Mouse (Mus musculus) bone marrow, adult 2 months (tissue): ENCODE measurements around the gene Adprhl2. TPM values are rescaled to one million over a fixed set of nuclear protein-coding genes. Genes with fewer than 3 reads are reported as not detected.

ENCODE experiments used
- H3K27ac ChIP-seq: fragments of 200-500 bp; 2 replicates; pipeline ENCODE4 v1.5.1; 2012; ENCODE audit warnings: low read depth, mild to moderate bottlenecking, control low read depth, inconsistent platforms, low read length; ENCODE audit not compliant: control insufficient read depth, poor library complexity, insufficient read depth
- H3K4me1 ChIP-seq: fragments of 200-500 bp; 2 replicates; pipeline ENCODE4 v1.6.1; 2011; ENCODE audit warnings: low read length; ENCODE audit not compliant: control insufficient read depth, insufficient read depth
- H3K4me3 ChIP-seq: fragments of 200-500 bp; replicated peaks from 2 replicates; pipeline ENCODE3; 2011; ENCODE audit warnings: mild to moderate bottlenecking, low read depth, low read length, control low read depth; ENCODE audit not compliant: control insufficient read depth
- CTCF ChIP-seq: fragments of 200-500 bp; IDR thresholded peaks from 2 replicates; pipeline ENCODE4 v1.5.1; 2011; ENCODE audit warnings: low read length, control low read depth; ENCODE audit not compliant: control insufficient read depth, insufficient read depth
- POLR2A ChIP-seq: fragments of 200-500 bp; IDR thresholded peaks from 2 replicates; pipeline ENCODE4 v1.6.1; 2011; ENCODE audit warnings: low read depth, mild to moderate bottlenecking, control low read depth, low read length, borderline replicate concordance; ENCODE audit not compliant: control insufficient read depth
- WGBS: fragments of 180-500 bp; shearing (Covaris S2); methylation state at CpG from one replicate; pipeline ENCODE4 v1.1.7; 2018; 5-methylcytosine and 5-hydroxymethylcytosine counted together
- polyA plus RNA-seq: library from polyadenylated mRNA; stranded (reverse); fragments of >200 nt; gene quantifications from 2 replicates; pipeline ENCODE4 v1.2.4, GENCODE M21; 2011; ENCODE audit warnings: low replicate concordance; ENCODE audit not compliant: missing spikeins, insufficient read depth, insufficient read length

Gene Adprhl2
- polyA plus RNA-seq, 1 experiment, result 20.2 TPM

DNA sequence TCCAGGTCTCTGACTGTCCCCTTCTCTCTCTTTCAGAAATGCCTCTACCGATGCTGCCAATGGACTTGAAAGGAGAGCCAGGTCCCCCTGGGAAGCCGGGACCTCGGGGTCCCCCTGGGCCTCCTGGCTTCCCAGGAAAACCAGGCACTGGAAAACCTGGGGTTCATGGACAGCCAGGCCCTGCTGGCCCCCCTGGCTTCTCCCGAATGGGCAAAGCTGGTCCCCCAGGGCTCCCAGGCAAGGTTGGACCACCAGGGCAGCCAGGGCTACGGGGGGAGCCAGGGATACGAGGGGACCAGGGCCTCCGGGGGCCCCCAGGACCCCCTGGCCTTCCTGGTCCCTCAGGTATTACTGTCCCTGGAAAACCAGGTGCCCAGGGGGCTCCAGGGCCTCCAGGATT, 11.2 kb downstream of the Adprhl2 start:
- H3K4me3 ChIP-seq, result no peak overlapping the region
- no peak overlapping the region for H3K27ac ChIP-seq
- no peak for TF ChIP-seq POLR2A
- no peak for TF ChIP-seq CTCF
- no peaks in the 10 kb centered on the region for H3K4me1 ChIP-seq
- WGBS, result 72% methylated on average over 7 of the region's 7 CpGs

DNA sequence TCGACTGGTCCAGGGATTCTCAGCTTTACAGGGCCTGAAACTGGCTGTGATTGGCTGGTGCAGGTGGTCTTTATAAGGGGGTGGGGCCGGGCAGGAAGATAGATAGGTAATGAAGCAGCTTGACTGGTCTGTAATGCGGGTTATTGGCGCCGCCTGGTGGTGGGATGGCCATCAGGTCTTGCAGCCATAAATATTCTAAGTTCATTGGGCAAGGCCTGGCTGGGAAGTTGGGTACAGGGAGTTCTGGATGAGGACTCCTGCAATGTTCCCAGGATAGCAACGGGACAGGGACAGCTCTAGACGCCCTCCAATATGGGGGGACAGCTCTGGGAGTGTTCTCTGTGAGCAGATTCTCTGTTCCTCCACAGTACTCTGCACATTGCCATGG, 11.6 kb downstream of the Adprhl2 start:
- WGBS, result 0% methylated on average over 7 of the region's 7 CpGs
- Histone ChIP-seq H3K4me1 (no peaks in the 10 kb centered on the region), H3K4me3 (no peak overlapping the region), H3K27ac (no peak overlapping the region)
- no peak for TF ChIP-seq POLR2A
- TF ChIP-seq CTCF, result peak; percentile 76

DNA sequence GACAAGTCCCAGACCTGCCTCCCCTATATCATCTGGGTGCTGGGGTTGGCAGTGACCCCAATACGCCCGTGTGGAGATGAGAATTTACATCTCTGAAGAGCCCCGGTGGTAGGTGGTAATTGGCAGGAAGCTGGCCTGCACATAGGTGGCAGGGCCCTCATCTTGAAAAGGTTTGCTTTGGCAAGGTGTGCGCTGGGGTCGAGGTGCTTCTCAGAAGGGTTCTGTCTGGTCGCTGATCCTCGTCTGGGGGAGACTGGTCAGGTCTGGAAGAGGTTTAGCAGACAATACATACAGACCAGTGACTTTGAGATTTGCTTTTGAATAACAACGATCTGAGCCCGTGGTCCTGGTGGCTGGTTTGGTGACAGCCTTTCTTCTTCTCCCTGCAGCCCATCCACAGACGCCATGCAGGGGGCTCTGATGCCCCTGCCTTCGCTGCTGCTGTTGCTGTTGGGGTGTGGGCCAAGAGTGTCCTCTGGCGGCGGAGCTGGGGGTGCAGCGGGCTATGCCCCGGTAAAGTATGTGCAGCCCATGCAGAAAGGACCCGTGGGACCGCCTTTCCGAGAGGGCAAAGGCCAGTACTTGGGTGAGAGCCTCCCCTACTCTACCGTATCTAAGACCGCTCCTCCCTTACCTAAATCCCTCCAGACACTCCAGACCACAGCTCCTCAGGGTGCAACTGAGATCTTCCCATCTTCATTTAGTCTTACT, 12.1 kb downstream of the Adprhl2 start:
- WGBS, result 20% methylated on average over 20 of the region's 20 CpGs
- no peak overlapping the region for H3K27ac ChIP-seq
- H3K4me3 ChIP-seq, result no peak overlapping the region
- TF ChIP-seq CTCF, result peak; percentile 32
- TF ChIP-seq POLR2A, result no peak
- H3K4me1 ChIP-seq, result no peaks in the 10 kb centered on the region

DNA sequence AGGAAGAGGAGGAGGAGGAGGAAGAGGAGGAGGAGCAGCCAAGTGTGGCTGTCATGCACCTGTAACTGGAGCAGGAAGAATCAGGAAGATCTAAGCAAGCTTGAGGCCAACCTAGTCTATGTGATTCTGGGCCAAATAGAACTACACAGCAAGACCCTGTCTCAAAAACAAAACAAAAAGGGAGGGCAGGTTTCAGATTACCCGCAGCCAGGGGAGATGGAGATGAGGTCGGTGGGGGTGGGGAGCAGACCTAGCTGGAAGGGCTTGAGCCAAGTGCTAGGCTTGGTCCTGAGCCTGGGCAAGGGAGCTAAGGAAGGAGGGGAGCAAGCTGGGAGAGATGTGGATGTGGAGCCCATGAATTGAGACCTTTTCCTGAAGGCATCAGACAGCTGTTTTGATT, 14.7 kb downstream of the Adprhl2 start:
- H3K4me3 ChIP-seq, result no peak overlapping the region
- H3K27ac ChIP-seq, result no peak overlapping the region
- TF ChIP-seq POLR2A (no peak), CTCF (no peak)
- H3K4me1 ChIP-seq, result no peaks in the 10 kb centered on the region
- 30% methylated on average over 2 of the region's 2 CpGs for WGBS

DNA sequence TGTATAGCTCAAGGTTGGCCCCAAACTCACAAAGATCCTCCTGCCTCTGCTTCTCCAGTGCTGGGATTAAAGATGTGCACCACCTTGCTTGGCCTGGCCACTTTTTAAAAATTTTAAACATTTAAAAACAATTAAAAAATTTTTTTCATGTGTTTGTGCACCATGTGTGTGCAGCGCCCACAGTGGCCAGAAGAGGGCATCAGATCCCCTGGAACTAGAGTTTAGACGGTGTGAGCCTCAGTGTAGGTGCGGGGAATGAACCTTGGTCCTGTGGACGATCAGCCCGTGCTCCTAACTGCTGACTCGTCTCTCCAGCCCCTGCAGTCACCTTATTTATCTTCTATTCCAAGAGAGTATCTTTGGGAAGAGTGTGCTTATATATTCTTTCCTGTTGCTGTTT, 15.4 kb downstream of the Adprhl2 start:
- H3K4me1 ChIP-seq, result no peaks in the 10 kb centered on the region
- no peak overlapping the region for H3K27ac ChIP-seq
- no peak overlapping the region for H3K4me3 ChIP-seq
- TF ChIP-seq CTCF (no peak), POLR2A (no peak)
- 84% methylated on average over 6 of the region's 6 CpGs for WGBS

DNA sequence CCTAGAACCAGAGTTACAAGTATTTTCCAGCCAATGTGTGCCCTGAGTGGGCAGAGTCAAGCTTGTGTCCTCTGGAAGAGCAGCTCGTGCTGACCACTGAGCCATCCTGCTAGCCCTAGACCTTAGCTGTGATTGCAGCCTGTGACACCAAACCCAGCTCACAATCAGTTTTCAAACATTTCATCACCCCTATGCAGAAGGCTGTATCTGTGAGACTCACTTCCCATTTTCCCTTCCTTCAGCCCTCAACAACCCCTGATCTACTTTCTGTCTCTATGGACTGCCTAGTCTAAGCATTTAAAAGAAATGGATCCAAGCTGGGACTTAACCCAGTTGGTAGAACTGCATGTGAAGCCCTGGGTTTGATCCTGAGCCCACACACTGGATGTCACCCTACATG, 16.1 kb downstream of the Adprhl2 start:
- Histone ChIP-seq H3K4me3 (no peak overlapping the region), H3K27ac (no peak overlapping the region), H3K4me1 (no peaks in the 10 kb centered on the region)
- TF ChIP-seq POLR2A (no peak), CTCF (no peak)
- WGBS, result 74% methylated on average over 1 of the region's 1 CpGs

DNA sequence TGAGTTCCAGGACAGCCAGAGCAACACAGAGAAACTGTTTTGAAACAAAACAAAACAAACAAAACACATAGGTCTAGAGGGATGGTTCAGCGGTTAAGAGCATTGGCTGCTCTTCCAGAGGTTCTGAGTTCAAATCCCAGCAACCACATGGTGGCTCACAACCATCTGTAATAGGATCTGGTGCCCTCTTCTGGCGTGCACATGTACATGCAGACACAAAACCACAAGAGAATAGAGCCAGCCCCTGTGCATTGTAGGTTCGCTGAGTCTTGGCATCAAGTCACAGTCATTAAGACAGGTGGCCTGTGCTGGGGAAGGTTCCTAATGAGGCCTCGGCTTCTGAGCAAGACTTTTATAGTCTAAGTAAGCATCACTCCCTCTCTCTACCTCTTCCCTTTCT, 17.6 kb downstream of the Adprhl2 start:
- no peaks in the 10 kb centered on the region for H3K4me1 ChIP-seq
- H3K4me3 ChIP-seq, result no peak overlapping the region
- WGBS, result 58% methylated on average over 4 of the region's 4 CpGs
- H3K27ac ChIP-seq, result no peak overlapping the region
- TF ChIP-seq CTCF (no peak), POLR2A (no peak)

DNA sequence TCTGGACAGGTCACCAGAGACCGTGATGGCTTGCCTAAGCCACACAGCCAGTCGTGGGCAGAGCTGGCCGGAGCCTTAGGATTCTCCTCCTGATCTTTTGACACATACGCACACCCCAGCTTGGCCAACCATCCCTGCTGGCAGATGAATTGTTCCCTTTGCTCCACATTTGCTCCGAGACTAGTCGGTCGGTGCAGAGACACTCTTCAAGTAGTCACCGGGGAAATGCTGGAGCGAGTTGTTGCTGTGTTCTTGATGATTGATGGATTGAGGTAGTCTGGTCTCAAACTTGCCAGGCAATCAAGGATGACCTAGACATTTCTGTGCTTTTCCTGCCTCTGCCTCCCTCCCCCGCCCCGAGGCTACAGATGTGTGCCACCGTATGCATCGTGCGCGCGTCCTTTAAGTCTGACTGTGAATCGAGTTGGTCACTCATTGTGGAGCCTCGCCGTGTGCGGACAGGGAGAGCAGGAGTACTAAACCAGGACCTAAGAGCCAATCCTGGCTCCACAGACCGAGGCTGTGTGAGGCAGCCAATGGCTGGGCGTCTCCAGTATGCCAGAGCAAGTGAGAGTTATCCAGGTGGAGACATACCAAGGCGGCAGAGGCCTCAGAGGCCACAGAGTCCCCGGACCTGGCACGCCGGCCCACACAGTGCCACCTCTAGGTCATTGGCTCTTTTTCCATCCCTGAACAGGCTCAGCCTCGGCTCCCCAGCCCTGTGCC, 19.8 kb downstream of the Adprhl2 start:
- H3K27ac ChIP-seq, result no peak overlapping the region
- no peaks in the 10 kb centered on the region for H3K4me1 ChIP-seq
- H3K4me3 ChIP-seq, result no peak overlapping the region
- TF ChIP-seq POLR2A (no peak), CTCF (no peak)
- 16% methylated on average over 27 of the region's 27 CpGs for WGBS

DNA sequence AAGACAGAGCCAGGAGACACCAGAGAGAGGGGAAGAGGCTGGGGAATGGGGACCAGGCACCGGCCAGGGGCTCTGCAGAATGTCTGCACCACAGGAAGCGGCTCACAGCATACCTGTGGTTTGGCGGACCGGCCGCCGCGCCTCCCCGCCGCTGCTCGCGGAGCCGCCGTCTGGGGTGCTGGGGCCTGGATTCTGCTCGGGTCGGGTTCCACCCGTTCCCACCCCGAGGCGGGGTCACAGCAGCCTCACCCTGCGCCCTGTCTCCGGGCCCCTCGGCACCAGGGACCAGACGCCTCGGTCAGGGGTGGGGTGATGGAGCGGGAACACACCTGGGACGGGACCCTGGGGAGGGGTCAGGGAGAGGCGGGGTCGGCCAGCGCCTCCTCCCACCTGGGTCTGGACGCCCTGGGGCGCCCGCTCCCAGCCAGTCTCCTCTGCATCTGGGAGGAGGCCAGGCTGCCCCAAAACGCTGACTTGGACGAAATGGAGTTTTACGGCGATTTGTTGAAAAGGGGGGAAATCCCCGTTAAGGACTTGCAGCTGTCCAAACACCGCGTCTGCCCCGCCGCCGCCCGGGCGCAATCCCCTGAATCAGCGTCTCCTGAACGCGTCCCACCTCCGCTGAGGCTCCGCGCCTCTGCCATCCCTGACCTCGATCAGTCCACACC, 20.5 kb downstream of the Adprhl2 start:
- WGBS, result 1% methylated on average over 50 of the region's 50 CpGs

More for the DNA sequence above, 20.5 kb downstream of the Adprhl2 start:
- H3K4me3 ChIP-seq, result no peak overlapping the region
- TF ChIP-seq POLR2A, result no peak
- no peak for TF ChIP-seq CTCF
- H3K27ac ChIP-seq, result no peak overlapping the region
- no peaks in the 10 kb centered on the region for H3K4me1 ChIP-seq
